Comparison of ENCODE assay signal across 14 mouse cellular contexts in the genomic region with DNA sequence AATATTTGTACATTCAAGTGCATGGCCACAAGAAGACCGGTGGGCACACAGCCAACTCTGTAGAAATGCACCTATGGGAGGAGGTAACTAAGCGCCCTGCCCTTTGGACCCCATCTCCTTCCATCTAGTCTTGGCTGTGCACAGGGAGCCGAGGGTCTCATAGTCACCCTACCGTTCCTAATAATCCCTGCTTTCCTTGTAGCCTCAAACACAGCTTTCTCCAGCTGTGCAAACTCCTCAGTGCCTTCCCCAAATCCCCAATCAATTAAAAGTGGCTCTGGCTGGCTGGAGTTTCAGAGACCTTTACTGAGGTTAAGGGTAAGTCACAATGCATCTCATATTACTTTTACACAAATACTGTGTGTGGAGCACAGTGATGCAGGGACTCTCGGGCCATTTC.
A peak's percentile ranks its signal among the peaks of the same experiment; 100 is the strongest.
DNase-seq lines count a peak whose midpoint lies in the region; ATAC-seq and TF ChIP-seq lines count a peak whose summit lies in the region.
"Had no signal": no experiment of that assay in that cellular context is flagged by ENCODE, and none has a peak within 500 bp of the region (broad histone marks: within the 10 kb centered on the region; RNA-seq: fewer than 3 reads in every experiment).

No protein-coding gene starts in this region.

- no peak overlapping the region for H3K4me2 ChIP-seq in midbrain, postnatal 0 days (ENCODE audit: low read depth, low read length, poor library complexity, severe bottlenecking)
- H3K4me2 ChIP-seq in stomach, postnatal 0 days (replicated peaks; ENCODE audit: low read depth), result no peak overlapping the region
- H3K4me2 ChIP-seq: hindbrain, embryonic 12.5 days had no signal

- no peak for ATAC-seq in midbrain, postnatal 0 days (ENCODE audit: low FRiP score)
- no peak for ATAC-seq in stomach, postnatal 0 days (ENCODE audit: low FRiP score, low TSS enrichment)
- no peak for ATAC-seq in granulocyte monocyte progenitor cell, adult 5-6 weeks (replicated peaks; ENCODE audit: poor library complexity, severe bottlenecking)
- no peak for ATAC-seq in activated CD4-positive, CD25-positive, alpha-beta regulatory T cell, adult 4 months

- H3K4me3 ChIP-seq in midbrain, embryonic 10.5 days, result no peak overlapping the region
- no peak overlapping the region for H3K4me3 ChIP-seq in midbrain, postnatal 0 days (ENCODE audit: low read depth, low read length)
- no peak overlapping the region for H3K4me3 ChIP-seq in stomach, postnatal 0 days (ENCODE audit: low read depth, low read length)
- H3K4me3 ChIP-seq: heart, adult 2 months; hindbrain, embryonic 12.5 days; myocyte had no signal

- DNase-seq in midbrain, embryonic 10.5 days (ENCODE audit: low spot score), result peak; percentile 26
- DNase-seq in midbrain, postnatal 0 days (ENCODE audit: low spot score), result no peak
- peak; percentile 42 for DNase-seq in hindlimb bud, embryonic 11.5 days (ENCODE audit: extremely low spot score, low read depth, low spot score)
- DNase-seq in kidney, postnatal 25 days, result peak; percentile 55 to 61
- peak; percentile 35 for DNase-seq in stomach, postnatal 0 days (ENCODE audit: low spot score)
- DNase-seq: adrenal gland, postnatal 25 days; cerebellum, adult 11-12 months; heart, adult 2 months; spleen, adult 18-20 months; thymus, postnatal 14 days had no signal

- no peak overlapping the region for H3K9ac ChIP-seq in midbrain, postnatal 0 days (replicated peaks; ENCODE audit: low read length, poor library complexity, severe bottlenecking)
- H3K9ac ChIP-seq in stomach, postnatal 0 days (ENCODE audit: low read length), result no peak overlapping the region
- H3K9ac ChIP-seq: hindbrain, embryonic 12.5 days had no signal

- no peaks in the 10 kb centered on the region for H3K9me3 ChIP-seq in midbrain, embryonic 10.5 days (replicated peaks)
- no peaks in the 10 kb centered on the region for H3K9me3 ChIP-seq in midbrain, postnatal 0 days (ENCODE audit: low read length)
- no peaks in the 10 kb centered on the region for H3K9me3 ChIP-seq in stomach, postnatal 0 days (ENCODE audit: control insufficient read depth, low read length)
- H3K9me3 ChIP-seq: hindbrain, embryonic 12.5 days had no signal

- no peak for TF ChIP-seq EP300 in stomach, postnatal 0 days (optimal IDR thresholded peaks at IDR 0.05)

- peaks cover 19% of the 10 kb centered on the region for H3K4me1 ChIP-seq in midbrain, embryonic 10.5 days
- H3K4me1 ChIP-seq in midbrain, postnatal 0 days (ENCODE audit: insufficient read depth, low read length), result peaks cover 8% of the 10 kb centered on the region; the same call in 1 of the 2 replicates
- H3K4me1 ChIP-seq in stomach, postnatal 0 days (replicated peaks; ENCODE audit: control insufficient read depth, insufficient read depth), result peaks cover 2% of the 10 kb centered on the region; the same call in 1 of the 2 replicates

- no peaks in the 10 kb centered on the region for H3K36me3 ChIP-seq in midbrain, embryonic 10.5 days
- H3K36me3 ChIP-seq in midbrain, postnatal 0 days (ENCODE audit: insufficient read depth, low read length), result no peaks in the 10 kb centered on the region
- H3K36me3 ChIP-seq in stomach, postnatal 0 days (ENCODE audit: control insufficient read depth, insufficient read depth, low read length), result no peaks in the 10 kb centered on the region
- H3K36me3 ChIP-seq: hindbrain, embryonic 12.5 days had no signal

- 29% methylated on average over 5 of the region's 5 CpGs for WGBS in midbrain, embryonic 10.5 days
- 43% methylated on average over 5 of the region's 5 CpGs for WGBS in midbrain, postnatal 0 days
- WGBS in stomach, postnatal 0 days, result 27% methylated on average over 5 of the region's 5 CpGs

- H3K27me3 ChIP-seq in midbrain, embryonic 10.5 days (ENCODE audit: low read depth, poor library complexity, severe bottlenecking), result no peaks in the 10 kb centered on the region
- no peaks in the 10 kb centered on the region for H3K27me3 ChIP-seq in midbrain, postnatal 0 days (ENCODE audit: insufficient read depth, low read length)
- no peaks in the 10 kb centered on the region for H3K27me3 ChIP-seq in stomach, postnatal 0 days (ENCODE audit: control insufficient read depth, insufficient read depth, low read length)
- H3K27me3 ChIP-seq: hindbrain, embryonic 12.5 days had no signal

- no peak overlapping the region for H3K27ac ChIP-seq in midbrain, embryonic 10.5 days (replicated peaks)
- H3K27ac ChIP-seq in midbrain, postnatal 0 days (ENCODE audit: low read depth, low read length), result no peak overlapping the region
- no peak overlapping the region for H3K27ac ChIP-seq in stomach, postnatal 0 days (replicated peaks)
- H3K27ac ChIP-seq: heart, adult 2 months; hindbrain, embryonic 12.5 days had no signal

- no peak for TF ChIP-seq CTCF in midbrain, postnatal 0 days (IDR thresholded peaks at IDR 0.05)
- TF ChIP-seq CTCF in stomach, postnatal 0 days (IDR thresholded peaks at IDR 0.05; ENCODE audit: low read depth), result no peak
